Mouse (Mus musculus): ENCODE measurements around the gene C1ql2.
A peak's percentile ranks its signal among the peaks of the same experiment; 100 is the strongest.

The C1ql2 gene

GRCm38 (mm10) chr1:120390336-120390735, 50.0 kb downstream of the C1ql2 start:
- DNase-seq: peak; percentile 69
